Mouse (Mus musculus): ENCODE results near the gene Rnls. TPM values are rescaled to one million over a fixed set of nuclear protein-coding genes. Genes with fewer than 3 reads are reported as not detected.

Gene Rnls
- polyA plus RNA-seq, 1 experiment from 2014 or later: 8.2 TPM

- Histone ChIP-seq H3K4me2 (replicated peaks) (no peak overlapping the region), H3K27ac (no peak overlapping the region), H3K36me3 (no peaks in the 10 kb centered on the region), H3K27me3 (replicated peaks) (no peaks in the 10 kb centered on the region), H3K9me3 (no peaks in the 10 kb centered on the region), H3K4me3 (no peak overlapping the region), H3K9ac (no peak overlapping the region), H3K4me1 (no peaks in the 10 kb centered on the region)
- 45% methylated on average over 3 of the region's 3 CpGs for WGBS
- ATAC-seq (ENCODE audit: low FRiP score, low read depth): no peak
These were observed 92.3 kb downstream of the Rnls start for GRCm38 (mm10) chr19:33299726-33300292.

- Histone ChIP-seq H3K27ac (no peak overlapping the region), H3K27me3 (replicated peaks) (no peaks in the 10 kb centered on the region), H3K4me3 (no peak overlapping the region), H3K36me3 (no peaks in the 10 kb centered on the region), H3K4me1 (no peaks in the 10 kb centered on the region), H3K9ac (no peak overlapping the region), H3K4me2 (replicated peaks) (no peak overlapping the region), H3K9me3 (no peaks in the 10 kb centered on the region)
- no peak for ATAC-seq (ENCODE audit: low FRiP score, low read depth)
- WGBS: 52% methylated on average over 2 of the region's 2 CpGs
These were observed 95.8 kb downstream of the Rnls start for GRCm38 (mm10) chr19:33296338-33296737.

- no peaks in the 10 kb centered on the region for H3K27me3 ChIP-seq (replicated peaks)
- H3K27ac ChIP-seq: no peak overlapping the region
- no peak for ATAC-seq (ENCODE audit: low FRiP score, low read depth)
- H3K9ac ChIP-seq: no peak overlapping the region
- WGBS: 63% methylated on average over 3 of the region's 3 CpGs
- no peaks in the 10 kb centered on the region for H3K9me3 ChIP-seq
- no peak overlapping the region for H3K4me3 ChIP-seq
- no peaks in the 10 kb centered on the region for H3K4me1 ChIP-seq
- H3K36me3 ChIP-seq: no peaks in the 10 kb centered on the region
- H3K4me2 ChIP-seq (replicated peaks): no peak overlapping the region
These were observed 109.1 kb downstream of the Rnls start for GRCm38 (mm10) chr19:33282985-33283384.

GRCm38 (mm10) chr19:33276421-33276820 lies 115.7 kb downstream of the Rnls start:
- Histone ChIP-seq H3K9ac (no peak overlapping the region), H3K4me2 (replicated peaks) (no peak overlapping the region), H3K4me3 (no peak overlapping the region), H3K27me3 (replicated peaks) (no peaks in the 10 kb centered on the region), H3K36me3 (no peaks in the 10 kb centered on the region), H3K4me1 (no peaks in the 10 kb centered on the region), H3K27ac (no peak overlapping the region), H3K9me3 (no peaks in the 10 kb centered on the region)
- no peak for ATAC-seq (ENCODE audit: low FRiP score, low read depth)
- WGBS: 90% methylated on average over 1 of the region's 1 CpGs

- Histone ChIP-seq H3K4me1 (no peaks in the 10 kb centered on the region), H3K27me3 (replicated peaks) (no peaks in the 10 kb centered on the region), H3K36me3 (no peaks in the 10 kb centered on the region), H3K4me3 (no peak overlapping the region), H3K9ac (no peak overlapping the region), H3K4me2 (replicated peaks) (no peak overlapping the region), H3K27ac (no peak overlapping the region), H3K9me3 (no peaks in the 10 kb centered on the region)
- WGBS: 92% methylated on average over 1 of the region's 1 CpGs
- ATAC-seq (ENCODE audit: low FRiP score, low read depth): no peak
These were observed 118.4 kb downstream of the Rnls start for GRCm38 (mm10) chr19:33273676-33274075.

- Histone ChIP-seq H3K27me3 (replicated peaks) (no peaks in the 10 kb centered on the region), H3K9me3 (no peaks in the 10 kb centered on the region), H3K27ac (no peak overlapping the region), H3K4me1 (no peaks in the 10 kb centered on the region), H3K36me3 (no peaks in the 10 kb centered on the region), H3K4me2 (replicated peaks) (no peak overlapping the region), H3K9ac (no peak overlapping the region), H3K4me3 (no peak overlapping the region)
- WGBS: 54% methylated on average over 2 of the region's 2 CpGs
- ATAC-seq (ENCODE audit: low FRiP score, low read depth): no peak
These were observed 120.5 kb downstream of the Rnls start for GRCm38 (mm10) chr19:33271571-33271970.

GRCm38 (mm10) chr19:33270231-33270630 lies 121.9 kb downstream of the Rnls start:
- H3K4me2 ChIP-seq (replicated peaks): no peak overlapping the region
- ATAC-seq (ENCODE audit: low FRiP score, low read depth): no peak
- H3K9me3 ChIP-seq: no peaks in the 10 kb centered on the region
- H3K4me3 ChIP-seq: no peak overlapping the region
- H3K9ac ChIP-seq: no peak overlapping the region
- H3K27me3 ChIP-seq (replicated peaks): no peaks in the 10 kb centered on the region
- WGBS: 91% methylated on average over 2 of the region's 2 CpGs
- H3K27ac ChIP-seq: no peak overlapping the region
- no peaks in the 10 kb centered on the region for H3K4me1 ChIP-seq
- H3K36me3 ChIP-seq: no peaks in the 10 kb centered on the region

- Histone ChIP-seq H3K4me2 (replicated peaks) (no peak overlapping the region), H3K27ac (no peak overlapping the region), H3K9ac (no peak overlapping the region), H3K4me1 (no peaks in the 10 kb centered on the region), H3K9me3 (no peaks in the 10 kb centered on the region), H3K4me3 (no peak overlapping the region), H3K36me3 (no peaks in the 10 kb centered on the region), H3K27me3 (replicated peaks) (no peaks in the 10 kb centered on the region)
- ATAC-seq (ENCODE audit: low FRiP score, low read depth): no peak
- WGBS: 85% methylated on average over 14 of the region's 14 CpGs
These were observed 124.1 kb downstream of the Rnls start for GRCm38 (mm10) chr19:33268044-33268443.

- WGBS: 7% methylated on average over 2 of the region's 2 CpGs
- H3K4me2 ChIP-seq (replicated peaks): no peak overlapping the region
- no peak overlapping the region for H3K27ac ChIP-seq
- no peak for ATAC-seq (ENCODE audit: low FRiP score, low read depth)
- no peaks in the 10 kb centered on the region for H3K9me3 ChIP-seq
- H3K4me3 ChIP-seq: no peak overlapping the region
- no peak overlapping the region for H3K9ac ChIP-seq
- no peaks in the 10 kb centered on the region for H3K36me3 ChIP-seq
- no peaks in the 10 kb centered on the region for H3K27me3 ChIP-seq (replicated peaks)
- H3K4me1 ChIP-seq: no peaks in the 10 kb centered on the region
These were observed 126.8 kb downstream of the Rnls start for GRCm38 (mm10) chr19:33265245-33265644.

GRCm38 (mm10) chr19:33264224-33264993 lies 127.7 kb downstream of the Rnls start:
- Histone ChIP-seq H3K4me3 (no peak overlapping the region), H3K36me3 (no peaks in the 10 kb centered on the region), H3K4me1 (no peaks in the 10 kb centered on the region), H3K27me3 (replicated peaks) (no peaks in the 10 kb centered on the region), H3K9ac (no peak overlapping the region), H3K4me2 (replicated peaks) (no peak overlapping the region), H3K9me3 (no peaks in the 10 kb centered on the region), H3K27ac (no peak overlapping the region)
- 42% methylated on average over 3 of the region's 3 CpGs for WGBS
- no peak for ATAC-seq (ENCODE audit: low FRiP score, low read depth)

GRCm38 (mm10) chr19:33262421-33262820 lies 129.7 kb downstream of the Rnls start:
- no peaks in the 10 kb centered on the region for H3K27me3 ChIP-seq (replicated peaks)
- no peaks in the 10 kb centered on the region for H3K4me1 ChIP-seq
- no peak overlapping the region for H3K27ac ChIP-seq
- H3K9me3 ChIP-seq: no peaks in the 10 kb centered on the region
- no peak overlapping the region for H3K9ac ChIP-seq
- no peaks in the 10 kb centered on the region for H3K36me3 ChIP-seq
- 68% methylated on average over 2 of the region's 2 CpGs for WGBS
- H3K4me2 ChIP-seq (replicated peaks): no peak overlapping the region
- ATAC-seq (ENCODE audit: low FRiP score, low read depth): no peak
- H3K4me3 ChIP-seq: no peak overlapping the region

- Histone ChIP-seq H3K27ac (no peak overlapping the region), H3K4me1 (no peaks in the 10 kb centered on the region), H3K27me3 (replicated peaks) (no peaks in the 10 kb centered on the region), H3K4me3 (no peak overlapping the region), H3K9me3 (no peaks in the 10 kb centered on the region), H3K36me3 (no peaks in the 10 kb centered on the region), H3K9ac (no peak overlapping the region), H3K4me2 (replicated peaks) (no peak overlapping the region)
- no peak for ATAC-seq (ENCODE audit: low FRiP score, low read depth)
- 91% methylated on average over 1 of the region's 1 CpGs for WGBS
These were observed 132.9 kb downstream of the Rnls start for GRCm38 (mm10) chr19:33259164-33259563.

- Histone ChIP-seq H3K4me2 (replicated peaks) (no peak overlapping the region), H3K9me3 (no peaks in the 10 kb centered on the region), H3K9ac (no peak overlapping the region), H3K36me3 (no peaks in the 10 kb centered on the region), H3K27ac (no peak overlapping the region), H3K4me1 (no peaks in the 10 kb centered on the region), H3K27me3 (replicated peaks) (no peaks in the 10 kb centered on the region), H3K4me3 (no peak overlapping the region)
- no peak for ATAC-seq (ENCODE audit: low FRiP score, low read depth)
- WGBS: 62% methylated on average over 5 of the region's 5 CpGs
These were observed 138.2 kb downstream of the Rnls start for GRCm38 (mm10) chr19:33253893-33254292.
